Mouse (Mus musculus): Measurements from ENCODE around the gene Strada. TPM values are rescaled to one million over a fixed set of nuclear protein-coding genes. Genes with fewer than 3 reads are reported as not detected.

Strada gene
- polyA plus RNA-seq (2021; fragmentation: Nextera tagmentation): 10.1 and 14.2 TPM in 2 replicates
- long read RNA-seq, experiment 1, transcript Strada-201 (13 exons, 2,099 nt): major isoform, 18 of 79 reads
- long read RNA-seq, experiment 1, transcript Strada-202 (11 exons, 1,517 nt): minor isoform, 5 of 79 reads
- long read RNA-seq, experiment 1, transcript Strada-203 (2 exons, 3,386 nt): minor isoform, 8 of 79 reads
- long read RNA-seq, experiment 1, partial matches to known transcripts: 6 of 79 reads
- long read RNA-seq, experiment 1, other reads (novel, unspliced or antisense): 42 of 79 reads
- long read RNA-seq, experiment 2, partial matches to known transcripts: 2 of 10 reads
- long read RNA-seq, experiment 2, other reads (novel, unspliced or antisense): 4 of 10 reads

GRCm38 (mm10) chr11:106202123-106202465 is at the start of gene Strada:
Gene Strada, minus strand, starts transcription at chr11:106202168.

GRCm38 (mm10) chr11:106216730-106217490 is 14.9 kb upstream of the Strada start, which contains the start of gene Ddx42:
Gene Ddx42, plus strand, starts transcription at chr11:106216926.

GRCm38 (mm10) chr11:106215927-106216729 is 14.2 kb upstream of the Strada start, which contains the start of gene Ccdc47:
Gene Ccdc47, minus strand, starts transcription at chr11:106216344.

GRCm38 (mm10) chr11:106160841-106161721 is 40.9 kb downstream of the Strada start, which contains the start of the genes Gm10840 and Limd2:
Gene Gm10840, plus strand, starts transcription at chr11:106160850.
Gene Limd2, minus strand, starts transcription at chr11:106160860.

Other genes with a start within 250 kb of the Strada start
- gene Cyb561, start 248.8 kb downstream of the Strada start, polyA plus RNA-seq (2021; fragmentation: Nextera tagmentation): 74.3 and 82.3 TPM in 2 replicates
- 1.5 and 2.1 TPM in 2 replicates for gene Ace, start 234.2 kb downstream of the Strada start, polyA plus RNA-seq (2021; fragmentation: Nextera tagmentation)
- not detected in 2 replicates for gene Ace3, start 207.5 kb downstream of the Strada start, polyA plus RNA-seq (2021; fragmentation: Nextera tagmentation)
- gene Kcnh6, start 194.0 kb downstream of the Strada start, polyA plus RNA-seq (2021; fragmentation: Nextera tagmentation): 0.92 and 1.1 TPM in 2 replicates
- gene Dcaf7, start 165.3 kb downstream of the Strada start, polyA plus RNA-seq (2021; fragmentation: Nextera tagmentation): 54.8 and 86.4 TPM in 2 replicates
- 5.3 and 5.8 TPM in 2 replicates for gene Taco1, start 136.1 kb downstream of the Strada start, polyA plus RNA-seq (2021; fragmentation: Nextera tagmentation)
- 1.2 and 1.7 TPM in 2 replicates for gene Map3k3, start 117.6 kb downstream of the Strada start, polyA plus RNA-seq (2021; fragmentation: Nextera tagmentation)
- 1.2 and 1.3 TPM in 2 replicates for gene Gm10840, start 41.3 kb downstream of the Strada start, polyA plus RNA-seq (2021; fragmentation: Nextera tagmentation)
- 118 and 131 TPM in 2 replicates for gene Limd2, start 41.3 kb downstream of the Strada start, polyA plus RNA-seq (2021; fragmentation: Nextera tagmentation)
- 38.3 and 50.3 TPM in 2 replicates for gene Ccdc47, start 14.2 kb upstream of the Strada start, polyA plus RNA-seq (2021; fragmentation: Nextera tagmentation)
- 20.1 and 21.6 TPM in 2 replicates for gene Ddx42, start 14.8 kb upstream of the Strada start, polyA plus RNA-seq (2021; fragmentation: Nextera tagmentation)
- gene Ftsj3, start 53.9 kb upstream of the Strada start, polyA plus RNA-seq (2021; fragmentation: Nextera tagmentation): 7.4 TPM in 2 replicates
- gene Psmc5, start 54.0 kb upstream of the Strada start, polyA plus RNA-seq (2021; fragmentation: Nextera tagmentation): 497 and 551 TPM in 2 replicates
- 1.1 and 6.7 TPM in 2 replicates for gene Smarcd2, start 70.8 kb upstream of the Strada start, polyA plus RNA-seq (2021; fragmentation: Nextera tagmentation)
- gene Tcam1, start 74.5 kb upstream of the Strada start, polyA plus RNA-seq (2021; fragmentation: Nextera tagmentation): 0.04 TPM in 1 of 2 replicates, not detected in the other
- not detected in 2 replicates for gene Gh, start 99.7 kb upstream of the Strada start, polyA plus RNA-seq (2021; fragmentation: Nextera tagmentation)
- 0.79 and 1.1 TPM in 2 replicates for gene Cd79b, start 112.6 kb upstream of the Strada start, polyA plus RNA-seq (2021; fragmentation: Nextera tagmentation)
- gene Scn4a, start 151.1 kb upstream of the Strada start, polyA plus RNA-seq (2021; fragmentation: Nextera tagmentation): not detected in 2 replicates
- gene Prr29, start 163.3 kb upstream of the Strada start, polyA plus RNA-seq (2021; fragmentation: Nextera tagmentation): 0.14 TPM in 1 of 2 replicates, not detected in the other
- 4.0 and 5.3 TPM in 2 replicates for gene Icam2, start 185.9 kb upstream of the Strada start, polyA plus RNA-seq (2021; fragmentation: Nextera tagmentation)